Mouse (Mus musculus) stomach, postnatal 0 days (tissue): ENCODE data around the gene Gm17304.

Experiments used
- CTCF ChIP-seq: IDR thresholded peaks from 2 replicates; pipeline ENCODE4 v1.5.1; 2016; ENCODE audit warnings: antibody characterized with exemption, low read depth, mild to moderate bottlenecking, moderate library complexity
- EP300 ChIP-seq: optimal IDR thresholded peaks from 2 replicates; pipeline ENCODE3; 2016; ENCODE audit warnings: antibody characterized with exemption

GRCm38 (mm10) chr5:106640235-106640809 lies 31.4 kb downstream of the Gm17304 start:
- TF ChIP-seq CTCF (no peak), EP300 (no peak)
